Mouse (Mus musculus) stomach, postnatal 0 days (tissue): ENCODE results near the gene Nr1d1. TPM values are rescaled to one million over a fixed set of nuclear protein-coding genes. Genes with fewer than 3 reads are reported as not detected.
A peak's percentile ranks its signal among the peaks of the same experiment; 100 is the strongest.

ENCODE experiments used
- ATAC-seq: fragments of 200-750 bp; cut with Nextera tagmentation; 2 replicates; pipeline ENCODE4 v1.8.0; 2017; ENCODE audit not compliant: low FRiP score, low TSS enrichment
- DNase-seq: peaks from one replicate; pipeline ENCODE4 v3.0.0-alpha.2; 2016; ENCODE audit warnings: low spot score
- H3K27ac ChIP-seq: fragments of 300-500 bp; sonication (generic); replicated peaks from 2 replicates; pipeline ENCODE4 v1.5.1; 2014; ENCODE audit warnings: mild to moderate bottlenecking, control low read depth
- H3K27me3 ChIP-seq: fragments of 300-500 bp; sonication (generic); 2 replicates; pipeline ENCODE4 v1.6.1; 2014; ENCODE audit warnings: low read length; ENCODE audit not compliant: control insufficient read depth, insufficient read depth
- H3K36me3 ChIP-seq: fragments of 300-500 bp; sonication (generic); 2 replicates; pipeline ENCODE4 v1.6.1; 2014; ENCODE audit warnings: low read length, mixed read lengths; ENCODE audit not compliant: control insufficient read depth, insufficient read depth
- H3K4me1 ChIP-seq: fragments of 300-500 bp; sonication (generic); replicated peaks from 2 replicates; pipeline ENCODE4 v1.6.1; 2014; ENCODE audit warnings: antibody characterized with exemption; ENCODE audit not compliant: control insufficient read depth, insufficient read depth
- H3K4me2 ChIP-seq: fragments of 300-500 bp; sonication (generic); replicated peaks from 2 replicates; pipeline ENCODE4 v1.6.1; 2014; ENCODE audit warnings: low read depth, mild to moderate bottlenecking, control low read depth, moderate library complexity
- H3K4me3 ChIP-seq: fragments of 300-500 bp; sonication (generic); 2 replicates; pipeline ENCODE4 v1.5.1; 2014; ENCODE audit warnings: low read depth, low read length, control low read depth
- H3K9ac ChIP-seq: fragments of 300-500 bp; sonication (generic); 2 replicates; pipeline ENCODE4 v1.6.1; 2014; ENCODE audit warnings: mild to moderate bottlenecking, low read length, control low read depth, mixed read lengths
- H3K9me3 ChIP-seq: fragments of 300-500 bp; sonication (generic); 2 replicates; pipeline ENCODE4 v1.6.1; 2016; ENCODE audit warnings: low read length; ENCODE audit not compliant: control insufficient read depth
- CTCF ChIP-seq: IDR thresholded peaks from 2 replicates; pipeline ENCODE4 v1.5.1; 2016; ENCODE audit warnings: antibody characterized with exemption, low read depth, mild to moderate bottlenecking, moderate library complexity
- EP300 ChIP-seq: optimal IDR thresholded peaks from 2 replicates; pipeline ENCODE3; 2016; ENCODE audit warnings: antibody characterized with exemption
- WGBS: fragments of 180-500 bp; shearing (Covaris S2); extraction: QIAGEN DNeasy Blood & Tissue Kit; methylation state at CpG from one replicate; pipeline ENCODE4 v1.1.7; 2014; 5-methylcytosine and 5-hydroxymethylcytosine counted together
- polyA plus RNA-seq: library from polyadenylated mRNA; unstranded; fragments of >200 nt; fragmentation: Nextera tagmentation; extraction: Ambion mirVana; gene quantifications from 2 replicates; pipeline ENCODE4 v1.2.1, GENCODE M21; 2015

Gene Nr1d1
- polyA plus RNA-seq, 1 experiment from 2014 or later, result 7.9 TPM

DNA sequence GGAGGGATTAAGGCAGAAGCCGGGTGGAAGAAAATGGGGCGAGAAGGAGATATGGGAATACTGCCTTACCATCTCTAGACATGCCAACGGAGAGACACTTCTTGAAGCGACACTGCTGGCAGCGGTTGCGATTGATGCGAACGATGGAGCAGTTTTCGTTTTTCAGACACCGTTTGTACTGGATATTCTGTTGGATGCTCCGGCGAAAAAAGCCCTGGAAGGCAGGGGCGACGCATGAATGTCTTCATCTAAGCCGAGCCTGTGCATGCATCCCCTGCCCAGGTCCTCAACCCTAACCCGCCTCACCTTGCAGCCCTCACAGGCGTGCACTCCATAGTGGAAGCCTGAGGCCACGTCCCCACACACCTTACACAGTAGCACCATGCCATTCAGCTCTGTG, 4.0 kb downstream of the Nr1d1 start:
- no peaks in the 10 kb centered on the region for H3K27me3 ChIP-seq
- WGBS, result 91% methylated on average over 18 of the region's 18 CpGs
- H3K9me3 ChIP-seq, result no peaks in the 10 kb centered on the region
- H3K4me2 ChIP-seq, result no peak overlapping the region
- no peak overlapping the region for H3K4me3 ChIP-seq
- ATAC-seq, result no peak
- H3K9ac ChIP-seq, result no peak overlapping the region
- H3K36me3 ChIP-seq, result peaks cover 26% of the 10 kb centered on the region; the same call in 1 of the 2 replicates
- DNase-seq, result no peak
- TF ChIP-seq EP300, result no peak
- TF ChIP-seq CTCF, result no peak
- peaks cover 6% of the 10 kb centered on the region; the same call in 1 of the 2 replicates for H3K4me1 ChIP-seq
- H3K27ac ChIP-seq, result no peak overlapping the region

DNA sequence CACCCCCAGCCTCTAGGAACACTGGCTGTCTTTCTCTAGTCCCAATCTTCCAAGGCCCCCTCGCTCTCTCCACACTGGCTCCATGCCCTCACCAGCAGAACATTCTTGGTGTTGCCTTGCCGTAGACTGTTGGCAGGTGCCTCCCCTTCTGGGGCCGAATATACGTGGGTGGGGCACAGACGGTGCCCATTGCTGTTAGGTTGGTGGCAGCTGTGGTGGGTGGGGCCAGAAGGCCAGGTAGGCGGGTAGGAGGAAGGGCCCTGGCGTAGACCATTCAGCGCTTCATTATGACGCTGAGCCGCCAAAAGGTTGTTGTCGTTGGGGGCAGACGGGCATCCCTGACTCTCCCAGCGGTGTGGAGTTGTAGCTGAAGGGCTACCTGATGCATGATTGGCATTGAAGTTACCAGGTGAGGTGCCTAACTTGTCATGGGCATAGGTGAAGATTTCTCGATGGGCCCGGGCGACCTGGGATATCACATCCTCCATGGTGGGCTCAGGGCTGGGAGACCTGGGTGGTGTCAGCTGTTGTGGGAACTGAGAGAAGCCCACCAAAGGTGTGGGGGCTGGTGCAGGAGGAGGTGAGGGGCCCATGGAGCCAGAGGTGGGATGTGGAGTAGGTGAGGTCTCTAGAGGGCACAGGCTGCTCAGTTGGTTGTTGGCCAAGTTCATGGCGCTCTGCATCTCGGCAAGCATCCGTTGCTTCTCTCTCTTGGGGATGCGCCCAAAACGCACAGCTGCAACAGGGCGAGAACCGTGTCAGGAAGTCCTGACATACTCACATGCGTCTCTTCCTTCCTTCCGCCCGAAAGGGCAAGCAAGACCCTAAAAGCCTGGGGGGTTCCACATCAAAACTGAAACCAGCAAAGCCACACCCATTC, 4.8 kb downstream of the Nr1d1 start:
- Histone ChIP-seq H3K4me1 (peaks cover 11% of the 10 kb centered on the region), H3K27me3 (no peaks in the 10 kb centered on the region), H3K9me3 (no peaks in the 10 kb centered on the region), H3K4me2 (no peak overlapping the region), H3K27ac (no peak overlapping the region), H3K36me3 (peaks cover 26% of the 10 kb centered on the region; the same call in 1 of the 2 replicates), H3K9ac (no peak overlapping the region), H3K4me3 (no peak overlapping the region)
- no peak for ATAC-seq
- WGBS, result 84% methylated on average over 25 of the region's 26 CpGs
- TF ChIP-seq CTCF, result no peak
- no peak for TF ChIP-seq EP300
- DNase-seq, result peak; percentile 46

DNA sequence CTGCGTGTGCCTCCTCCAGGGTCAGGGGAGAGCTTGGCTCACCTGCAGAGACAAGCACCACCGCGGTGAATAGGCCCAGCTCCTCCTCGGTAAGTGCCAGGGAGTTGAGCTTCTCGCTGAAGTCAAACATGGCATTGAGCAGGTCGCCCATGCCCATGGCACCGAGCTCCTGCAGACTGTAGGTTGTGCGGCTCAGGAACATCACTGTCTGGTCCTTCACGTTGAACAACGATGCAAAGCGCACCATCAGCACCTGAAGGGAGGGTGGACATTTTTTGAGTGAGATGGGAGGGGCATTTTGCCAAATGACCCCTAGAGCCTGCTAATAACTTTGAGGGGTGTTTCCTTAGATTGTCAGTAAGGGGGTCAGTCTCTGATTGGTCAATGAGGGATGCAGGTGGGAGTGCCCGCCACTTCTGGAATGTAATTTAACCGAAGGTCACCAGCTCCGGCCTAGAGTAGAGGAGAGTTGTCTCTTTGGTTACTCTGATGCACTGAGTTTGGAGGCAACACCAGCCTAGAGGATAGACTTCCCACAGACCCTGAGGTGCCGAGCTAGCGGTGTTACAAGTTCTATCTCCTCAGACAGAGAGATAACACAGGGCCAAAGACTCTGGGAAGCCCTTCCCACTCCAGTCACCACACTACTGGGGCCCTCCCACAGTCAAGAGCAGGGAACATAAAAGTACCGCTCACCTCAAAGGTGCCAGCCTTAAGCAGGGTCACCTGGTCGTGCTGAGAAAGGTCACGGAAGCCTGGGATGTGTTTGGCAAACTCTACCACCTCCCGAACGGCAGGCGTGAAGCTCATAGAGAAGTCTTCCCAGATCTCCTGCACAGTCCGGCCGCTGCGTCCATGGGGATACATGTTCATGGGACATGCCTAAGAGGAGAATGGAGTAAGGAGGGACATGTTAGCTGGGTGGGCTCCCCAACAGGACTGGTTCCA, 5.9 kb downstream of the Nr1d1 start:
- peaks cover 10% of the 10 kb centered on the region for H3K4me1 ChIP-seq
- peaks cover 31% of the 10 kb centered on the region; the same call in 1 of the 2 replicates for H3K36me3 ChIP-seq
- ATAC-seq (no peak), DNase-seq (peak; percentile 18)
- no peak for TF ChIP-seq CTCF
- H3K9ac ChIP-seq, result no peak overlapping the region
- H3K27ac ChIP-seq, result peak overlapping the region; percentile 88; the same call in 1 of the 2 replicates
- no peak overlapping the region for H3K4me3 ChIP-seq
- no peak overlapping the region for H3K4me2 ChIP-seq
- no peaks in the 10 kb centered on the region for H3K9me3 ChIP-seq
- 80% methylated on average over 25 of the region's 25 CpGs for WGBS
- H3K27me3 ChIP-seq, result no peaks in the 10 kb centered on the region

DNA sequence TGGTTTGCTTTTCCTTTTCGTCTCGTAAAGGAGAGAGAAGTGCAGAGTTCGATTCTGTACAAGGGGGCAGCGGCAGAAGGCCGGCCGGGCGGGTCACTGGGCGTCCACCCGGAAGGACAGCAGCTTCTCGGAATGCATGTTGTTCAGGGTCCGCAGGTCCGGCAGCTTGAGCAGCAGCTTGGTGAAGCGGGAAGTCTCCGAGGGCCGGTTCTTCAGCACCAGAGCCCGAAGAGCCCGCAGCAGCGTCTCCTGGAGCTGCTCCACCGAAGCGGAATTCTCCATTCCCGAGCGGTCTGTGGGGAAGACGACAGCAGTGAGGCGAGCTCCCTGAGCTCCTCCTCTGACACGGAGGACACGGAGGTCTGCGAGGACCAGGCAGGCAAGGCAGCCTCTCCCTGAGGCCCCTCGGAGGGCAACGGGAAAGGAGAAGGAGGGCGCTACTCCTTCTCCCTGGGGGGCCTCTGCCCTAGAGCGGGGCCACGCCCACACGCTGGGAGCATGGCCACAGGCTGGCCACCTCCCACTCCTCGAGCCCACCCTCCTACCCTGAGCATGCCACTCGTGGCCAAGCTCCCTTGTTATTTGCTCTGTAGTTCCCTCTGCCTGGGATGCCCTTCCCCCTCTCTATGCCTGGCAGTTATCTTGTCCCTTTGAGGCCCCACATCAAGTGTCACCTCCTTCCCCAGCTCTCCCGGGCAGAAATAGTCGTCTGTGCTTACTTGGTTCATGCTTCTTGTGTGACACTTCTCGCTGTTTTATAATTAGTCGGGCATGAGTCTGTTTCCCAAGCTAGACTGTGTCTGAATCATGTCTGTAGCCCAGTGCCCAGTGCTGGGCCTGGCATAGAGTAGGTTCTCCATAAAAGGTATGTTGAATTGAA, 6.8 kb downstream of the Nr1d1 start:
- Histone ChIP-seq H3K27me3 (no peaks in the 10 kb centered on the region), H3K27ac (peak overlapping the region; percentile 88), H3K9ac (peak overlapping the region; percentile 38; the same call in 1 of the 2 replicates), H3K36me3 (peaks cover 37% of the 10 kb centered on the region), H3K4me3 (peak overlapping the region; percentile 18; the same call in 1 of the 2 replicates), H3K4me1 (peaks cover 8% of the 10 kb centered on the region; the same call in 1 of the 2 replicates), H3K4me2 (peak overlapping the region; percentile 36), H3K9me3 (no peaks in the 10 kb centered on the region)
- peak; percentile 34 for DNase-seq
- no peak for ATAC-seq
- TF ChIP-seq CTCF, result no peak
- TF ChIP-seq EP300, result no peak
- WGBS, result 27% methylated on average over 38 of the region's 39 CpGs

DNA sequence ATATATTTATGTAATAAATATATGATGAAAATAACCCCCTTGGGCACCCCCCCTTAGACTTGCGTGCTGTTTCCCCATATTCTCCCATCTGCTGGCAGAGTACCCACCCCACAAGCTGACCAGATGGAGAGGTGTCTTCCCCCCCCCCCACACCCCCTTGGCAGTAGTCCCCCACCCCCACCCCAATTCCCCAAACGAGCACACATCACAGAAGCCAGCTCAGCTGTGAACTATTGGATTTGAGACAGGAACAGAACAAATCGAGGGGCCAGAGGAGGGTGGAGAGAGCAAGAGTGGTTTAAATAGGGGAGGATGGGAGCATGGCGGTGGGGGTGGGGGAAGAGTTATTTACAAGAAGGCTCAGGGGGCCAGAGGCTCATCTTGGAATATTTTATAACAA, 7.4 kb downstream of the Nr1d1 start:
- TF ChIP-seq EP300 (no peak), CTCF (no peak)

More for the DNA sequence above, 7.4 kb downstream of the Nr1d1 start:
- H3K27ac ChIP-seq, result peak overlapping the region; percentile 88; the same call in 1 of the 2 replicates
- H3K9me3 ChIP-seq, result no peaks in the 10 kb centered on the region
- H3K4me1 ChIP-seq, result peaks cover 8% of the 10 kb centered on the region; the same call in 1 of the 2 replicates
- H3K4me2 ChIP-seq, result peak overlapping the region; percentile 36
- peak overlapping the region; percentile 18; the same call in 1 of the 2 replicates for H3K4me3 ChIP-seq
- no peak for ATAC-seq
- peak overlapping the region; percentile 38; the same call in 1 of the 2 replicates for H3K9ac ChIP-seq
- WGBS, result 20% methylated on average over 4 of the region's 4 CpGs
- H3K36me3 ChIP-seq, result peaks cover 38% of the 10 kb centered on the region
- no peak for DNase-seq
- H3K27me3 ChIP-seq, result no peaks in the 10 kb centered on the region
